Mouse (Mus musculus): ENCODE measurements around the gene Dmrta2. TPM values are rescaled to one million over a fixed set of nuclear protein-coding genes. Genes with fewer than 3 reads are reported as not detected.

Gene Dmrta2
- 3.2 TPM in 2 replicates for polyA plus RNA-seq (2016; fragmentation: Nextera tagmentation; extraction: Ambion mirVana)

- Histone ChIP-seq H3K9ac (replicated peaks) (peak within 1 kb of the TSS; percentile 65), H3K4me1 (peaks cover 43% of the 10 kb centered on the region), H3K27me3 (peaks cover 99% of the 10 kb centered on the region), H3K4me3 (peak within 1 kb of the TSS; percentile 52), H3K36me3 (no peaks in the 10 kb centered on the region), H3K9me3 (no peaks in the 10 kb centered on the region), H3K27ac (replicated peaks) (peak within 1 kb of the TSS; percentile 78), H3K4me2 (replicated peaks) (peak within 1 kb of the TSS; percentile 71)
- peak; percentile 95 for ATAC-seq (ENCODE audit: low FRiP score, low read depth)
- under 1% methylated on average over 64 of the region's 64 CpGs for WGBS
These were observed at the start of gene Dmrta2 for GRCm38 (mm10) chr4:109977148-109978067. TSS of gene Dmrta2 (plus strand) at chr4:109978053.

- no peak for ATAC-seq (ENCODE audit: low FRiP score, low read depth)
- Histone ChIP-seq H3K9ac (replicated peaks) (no peak overlapping the region), H3K9me3 (no peaks in the 10 kb centered on the region), H3K27ac (replicated peaks) (no peak overlapping the region), H3K4me2 (replicated peaks) (no peak overlapping the region), H3K36me3 (no peaks in the 10 kb centered on the region), H3K27me3 (no peaks in the 10 kb centered on the region), H3K4me3 (no peak overlapping the region), H3K4me1 (no peaks in the 10 kb centered on the region)
- WGBS, result 92% methylated on average over 1 of the region's 1 CpGs
These were observed 48.8 kb upstream of the Dmrta2 start for GRCm38 (mm10) chr4:109929058-109929457.

GRCm38 (mm10) chr4:109930445-109930844, 47.4 kb upstream of the Dmrta2 start:
- no peak for ATAC-seq (ENCODE audit: low FRiP score, low read depth)
- WGBS, result 100% methylated on average over 1 of the region's 1 CpGs
- Histone ChIP-seq H3K27ac (replicated peaks) (no peak overlapping the region), H3K9ac (replicated peaks) (no peak overlapping the region), H3K4me1 (no peaks in the 10 kb centered on the region), H3K4me3 (no peak overlapping the region), H3K36me3 (peaks cover under 1% of the 10 kb centered on the region; the same call in 1 of the 2 replicates), H3K4me2 (replicated peaks) (no peak overlapping the region), H3K27me3 (no peaks in the 10 kb centered on the region), H3K9me3 (no peaks in the 10 kb centered on the region)

- H3K9ac ChIP-seq (replicated peaks), result no peak overlapping the region
- H3K4me3 ChIP-seq, result no peak overlapping the region
- no peaks in the 10 kb centered on the region for H3K27me3 ChIP-seq
- H3K4me1 ChIP-seq, result no peaks in the 10 kb centered on the region
- H3K9me3 ChIP-seq, result no peaks in the 10 kb centered on the region
- H3K27ac ChIP-seq (replicated peaks), result no peak overlapping the region
- H3K36me3 ChIP-seq, result peaks cover 3% of the 10 kb centered on the region; the same call in 1 of the 2 replicates
- no peak overlapping the region for H3K4me2 ChIP-seq (replicated peaks)
- ATAC-seq (ENCODE audit: low FRiP score, low read depth), result no peak
- 97% methylated on average over 1 of the region's 1 CpGs for WGBS
These were observed 46.9 kb upstream of the Dmrta2 start for GRCm38 (mm10) chr4:109930935-109931334.

GRCm38 (mm10) chr4:109936557-109936956, 41.3 kb upstream of the Dmrta2 start:
- 98% methylated on average over 3 of the region's 3 CpGs for WGBS
- H3K9ac ChIP-seq (replicated peaks), result no peak overlapping the region

GRCm38 (mm10) chr4:109939291-109939690, 38.6 kb upstream of the Dmrta2 start:
- H3K27ac ChIP-seq (replicated peaks), result 0 out of 2 replicates have a peak overlapping the region, but pooled peaks have one; percentile 11
- H3K36me3 ChIP-seq, result peaks cover 3% of the 10 kb centered on the region; the same call in 1 of the 2 replicates
- no peak overlapping the region for H3K9ac ChIP-seq (replicated peaks)
- no peak overlapping the region for H3K4me3 ChIP-seq
- ATAC-seq (ENCODE audit: low FRiP score, low read depth), result peak; percentile 12; the same call in 1 of the 2 replicates
- peaks cover 11% of the 10 kb centered on the region for H3K4me1 ChIP-seq
- no peaks in the 10 kb centered on the region for H3K27me3 ChIP-seq
- H3K9me3 ChIP-seq, result no peaks in the 10 kb centered on the region
- no peak overlapping the region for H3K4me2 ChIP-seq (replicated peaks)

More at GRCm38 (mm10) chr4:109936557-109936956, 41.3 kb upstream of the Dmrta2 start:
- ATAC-seq (ENCODE audit: low FRiP score, low read depth), result no peak
- Histone ChIP-seq H3K27ac (replicated peaks) (no peak overlapping the region), H3K36me3 (peaks cover 3% of the 10 kb centered on the region; the same call in 1 of the 2 replicates), H3K4me2 (replicated peaks) (no peak overlapping the region), H3K9me3 (no peaks in the 10 kb centered on the region), H3K4me1 (peaks cover 11% of the 10 kb centered on the region), H3K4me3 (no peak overlapping the region), H3K27me3 (no peaks in the 10 kb centered on the region)

- Histone ChIP-seq H3K27ac (replicated peaks) (no peak overlapping the region), H3K4me1 (no peaks in the 10 kb centered on the region), H3K4me2 (replicated peaks) (no peak overlapping the region), H3K4me3 (no peak overlapping the region), H3K27me3 (no peaks in the 10 kb centered on the region), H3K36me3 (peaks cover 4% of the 10 kb centered on the region), H3K9me3 (no peaks in the 10 kb centered on the region), H3K9ac (replicated peaks) (no peak overlapping the region)
- no peak for ATAC-seq (ENCODE audit: low FRiP score, low read depth)
- WGBS, result 97% methylated on average over 1 of the region's 1 CpGs
These were observed 32.3 kb upstream of the Dmrta2 start for GRCm38 (mm10) chr4:109945554-109945953.

- no peak overlapping the region for H3K9ac ChIP-seq (replicated peaks)
- no peak overlapping the region for H3K4me3 ChIP-seq
- H3K4me1 ChIP-seq, result no peaks in the 10 kb centered on the region
- WGBS, result over 99% methylated on average over 3 of the region's 3 CpGs
- peaks cover 4% of the 10 kb centered on the region for H3K36me3 ChIP-seq
- no peaks in the 10 kb centered on the region for H3K27me3 ChIP-seq
- no peak for ATAC-seq (ENCODE audit: low FRiP score, low read depth)
- H3K4me2 ChIP-seq (replicated peaks), result no peak overlapping the region
- no peak overlapping the region for H3K27ac ChIP-seq (replicated peaks)
- no peaks in the 10 kb centered on the region for H3K9me3 ChIP-seq
These were observed 28.5 kb upstream of the Dmrta2 start for GRCm38 (mm10) chr4:109949307-109949706.

- no peak overlapping the region for H3K4me3 ChIP-seq
- no peak overlapping the region for H3K27ac ChIP-seq (replicated peaks)
- H3K4me1 ChIP-seq, result no peaks in the 10 kb centered on the region
- no peaks in the 10 kb centered on the region for H3K27me3 ChIP-seq
- no peak overlapping the region for H3K9ac ChIP-seq (replicated peaks)
- no peaks in the 10 kb centered on the region for H3K9me3 ChIP-seq
- no peaks in the 10 kb centered on the region for H3K36me3 ChIP-seq
- WGBS, result 95% methylated on average over 1 of the region's 1 CpGs
- ATAC-seq (ENCODE audit: low FRiP score, low read depth), result no peak
- no peak overlapping the region for H3K4me2 ChIP-seq (replicated peaks)
These were observed 24.3 kb upstream of the Dmrta2 start for GRCm38 (mm10) chr4:109953509-109953908.

- Histone ChIP-seq H3K9me3 (no peaks in the 10 kb centered on the region), H3K36me3 (0 out of 2 replicates have a peak, but pooled peaks cover 4% of the 10 kb centered on the region), H3K4me3 (no peak overlapping the region), H3K4me2 (replicated peaks) (no peak overlapping the region), H3K27ac (replicated peaks) (no peak overlapping the region), H3K4me1 (no peaks in the 10 kb centered on the region), H3K27me3 (no peaks in the 10 kb centered on the region), H3K9ac (replicated peaks) (no peak overlapping the region)
- no peak for ATAC-seq (ENCODE audit: low FRiP score, low read depth)
- 75% methylated on average over 5 of the region's 5 CpGs for WGBS
These were observed 17.5 kb upstream of the Dmrta2 start for GRCm38 (mm10) chr4:109960201-109960935.

- Histone ChIP-seq H3K27me3 (no peaks in the 10 kb centered on the region), H3K9ac (replicated peaks) (no peak overlapping the region), H3K27ac (replicated peaks) (no peak overlapping the region), H3K36me3 (0 out of 2 replicates have a peak, but pooled peaks cover 4% of the 10 kb centered on the region), H3K4me2 (replicated peaks) (no peak overlapping the region), H3K9me3 (no peaks in the 10 kb centered on the region), H3K4me1 (no peaks in the 10 kb centered on the region), H3K4me3 (no peak overlapping the region)
- 91% methylated on average over 5 of the region's 5 CpGs for WGBS
- ATAC-seq (ENCODE audit: low FRiP score, low read depth), result no peak
These were observed 14.1 kb upstream of the Dmrta2 start for GRCm38 (mm10) chr4:109963570-109964279.
